Mouse (Mus musculus): ENCODE data around the gene Efs. TPM values are rescaled to one million over a fixed set of nuclear protein-coding genes. Genes with fewer than 3 reads are reported as not detected.
A peak's percentile ranks its signal among the peaks of the same experiment; 100 is the strongest.

Efs gene
- total and polyA plus RNA-seq, 2 experiments from 2014 or later: 8.5 to 41.4 TPM

- H3K4me2 ChIP-seq (ENCODE audit: low read depth, low read length, poor library complexity, severe bottlenecking): no peak overlapping the region
- ATAC-seq (ENCODE audit: low FRiP score) (no peak), DNase-seq (ENCODE audit: low spot score) (no peak)
- H3K9me3 ChIP-seq (ENCODE audit: low read length): no peaks in the 10 kb centered on the region
- H3K4me1 ChIP-seq (ENCODE audit: insufficient read depth, low read length): 0 out of 2 replicates have a peak, but pooled peaks cover 3% of the 10 kb centered on the region
- no peak overlapping the region for H3K27ac ChIP-seq (ENCODE audit: low read depth, low read length)
- peaks cover 43% of the 10 kb centered on the region for H3K36me3 ChIP-seq (ENCODE audit: insufficient read depth, low read length)
- no peak for TF ChIP-seq CTCF (IDR thresholded peaks at IDR 0.05)
- WGBS: 87% methylated on average over 7 of the region's 7 CpGs
- 0 out of 2 replicates have a peak overlapping the region, but pooled peaks have one; percentile 13 for H3K9ac ChIP-seq (replicated peaks; ENCODE audit: low read length, poor library complexity, severe bottlenecking)
- H3K27me3 ChIP-seq (ENCODE audit: insufficient read depth, low read length): no peaks in the 10 kb centered on the region
- H3K4me3 ChIP-seq (ENCODE audit: low read depth, low read length): no peak overlapping the region
Observed at GRCm38 (mm10) chr14:54908682-54909081, 17.2 kb downstream of the Efs start.

DNA sequence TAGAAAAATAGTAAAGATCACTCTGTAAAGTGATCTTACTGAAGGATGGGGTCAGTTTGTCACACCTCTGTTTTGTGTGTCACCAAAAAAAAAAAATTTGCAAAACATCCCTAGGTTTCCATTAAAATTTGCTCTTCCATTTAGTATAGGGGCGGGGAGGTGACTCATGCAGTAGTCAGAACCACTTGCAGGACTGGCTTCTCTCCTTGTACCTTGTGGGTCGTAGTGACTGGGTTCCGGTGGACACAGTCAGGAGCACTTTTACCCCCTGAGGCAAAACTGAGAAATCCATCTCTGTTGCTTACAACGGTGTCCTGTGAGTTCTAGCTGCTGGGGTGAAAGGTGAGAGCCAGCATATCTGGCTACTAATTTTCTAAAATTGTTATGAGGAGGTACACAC lies 22.3 kb downstream of the Efs start:
- no peaks in the 10 kb centered on the region for H3K27me3 ChIP-seq (ENCODE audit: insufficient read depth, low read length)
- no peak for ATAC-seq (ENCODE audit: low FRiP score)
- no peak overlapping the region for H3K4me3 ChIP-seq (ENCODE audit: low read depth, low read length)
- peaks cover 31% of the 10 kb centered on the region for H3K36me3 ChIP-seq (ENCODE audit: insufficient read depth, low read length)
- H3K4me1 ChIP-seq (ENCODE audit: insufficient read depth, low read length): no peaks in the 10 kb centered on the region
- TF ChIP-seq CTCF (IDR thresholded peaks at IDR 0.05): no peak
- H3K9ac ChIP-seq (replicated peaks; ENCODE audit: low read length, poor library complexity, severe bottlenecking): no peak overlapping the region
- WGBS: 94% methylated on average over 4 of the region's 4 CpGs
- H3K9me3 ChIP-seq (ENCODE audit: low read length): no peaks in the 10 kb centered on the region
- no peak overlapping the region for H3K4me2 ChIP-seq (ENCODE audit: low read depth, low read length, poor library complexity, severe bottlenecking)
- DNase-seq (ENCODE audit: low spot score): no peak
- H3K27ac ChIP-seq (ENCODE audit: low read depth, low read length): no peak overlapping the region

DNA sequence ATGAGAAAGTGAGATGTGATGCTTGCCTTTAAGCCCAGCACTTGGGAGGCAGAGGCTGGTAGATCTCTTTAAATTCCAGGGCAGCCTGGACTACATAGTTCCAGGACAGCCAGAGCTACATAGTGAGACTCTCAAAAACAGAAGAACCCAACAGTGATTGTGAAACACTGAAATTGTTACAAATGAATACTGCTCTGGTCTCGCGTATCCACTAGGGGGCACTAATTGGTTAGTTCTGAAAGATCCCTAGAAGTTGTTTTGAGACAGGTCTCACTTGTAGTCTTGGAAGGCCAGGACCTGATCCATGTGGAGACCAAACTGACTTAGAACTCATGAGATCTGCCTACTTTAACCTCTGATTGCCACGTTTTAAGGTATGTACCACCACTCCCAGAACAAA lies 25.5 kb downstream of the Efs start:
- Histone ChIP-seq H3K27ac (ENCODE audit: low read depth, low read length) (0 out of 2 replicates have a peak overlapping the region, but pooled peaks have one; percentile 0), H3K36me3 (ENCODE audit: insufficient read depth, low read length) (peaks cover 24% of the 10 kb centered on the region)
- WGBS: 1% methylated on average over 3 of the region's 3 CpGs

GRCm38 (mm10) chr14:54897445-54897844 lies 28.5 kb downstream of the Efs start:
- Histone ChIP-seq H3K4me2 (ENCODE audit: low read depth, low read length, poor library complexity, severe bottlenecking) (no peak overlapping the region), H3K9ac (replicated peaks; ENCODE audit: low read length, poor library complexity, severe bottlenecking) (no peak overlapping the region)
- WGBS: 64% methylated on average over 2 of the region's 2 CpGs

More for the DNA sequence above, 25.5 kb downstream of the Efs start:
- Histone ChIP-seq H3K27me3 (ENCODE audit: insufficient read depth, low read length) (no peaks in the 10 kb centered on the region), H3K9me3 (ENCODE audit: low read length) (no peaks in the 10 kb centered on the region), H3K4me1 (ENCODE audit: insufficient read depth, low read length) (no peaks in the 10 kb centered on the region), H3K4me2 (ENCODE audit: low read depth, low read length, poor library complexity, severe bottlenecking) (no peak overlapping the region), H3K4me3 (ENCODE audit: low read depth, low read length) (no peak overlapping the region), H3K9ac (replicated peaks; ENCODE audit: low read length, poor library complexity, severe bottlenecking) (no peak overlapping the region)
- TF ChIP-seq CTCF (IDR thresholded peaks at IDR 0.05): peak; percentile 88
- ATAC-seq (ENCODE audit: low FRiP score): peak; percentile 68
- DNase-seq (ENCODE audit: low spot score): peak; percentile 94

DNA sequence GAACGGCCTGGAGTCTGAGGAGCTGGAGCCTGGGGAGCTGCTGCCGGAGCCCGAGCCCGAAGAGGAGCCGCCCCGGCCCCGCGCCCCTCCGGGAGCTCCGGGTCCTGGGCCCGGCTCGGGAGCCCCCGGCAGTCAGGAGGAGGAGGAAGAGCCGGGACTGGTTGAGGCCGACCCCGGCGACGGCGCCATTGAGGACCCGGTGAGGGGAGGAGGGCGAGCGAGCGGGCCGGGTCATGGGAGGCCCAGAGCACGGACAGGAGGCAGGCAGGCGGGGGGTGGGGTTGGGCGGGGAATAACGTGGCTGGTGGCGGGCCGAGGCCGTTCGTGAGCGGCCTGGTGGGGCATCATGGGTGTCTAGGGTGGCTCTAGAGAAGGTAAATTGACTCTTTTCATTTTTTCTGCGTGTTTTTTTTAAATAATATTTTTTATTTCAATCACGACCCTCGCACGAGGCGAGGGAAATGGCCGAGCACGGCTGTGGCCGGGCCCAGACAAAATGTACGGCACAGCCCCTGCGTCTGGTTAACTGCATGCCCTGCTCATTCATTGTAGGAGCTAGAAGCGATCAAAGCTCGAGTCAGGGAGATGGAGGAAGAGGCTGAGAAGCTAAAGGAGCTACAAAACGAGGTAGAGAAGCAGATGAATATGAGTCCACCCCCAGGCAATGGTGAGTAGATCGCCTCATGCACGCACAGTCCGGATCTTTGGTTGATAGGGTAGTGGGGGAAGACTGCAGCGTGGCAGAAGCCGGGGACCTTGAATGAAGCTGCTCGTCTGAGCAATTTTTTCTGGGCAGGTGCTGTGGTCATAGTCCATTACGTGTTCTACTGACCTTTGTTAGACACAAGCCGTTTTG lies 31.4 kb downstream of the Efs start:
- Histone ChIP-seq H3K27me3 (ENCODE audit: insufficient read depth, low read length) (no peaks in the 10 kb centered on the region), H3K27ac (ENCODE audit: low read depth, low read length) (peak overlapping the region; percentile 97), H3K9me3 (ENCODE audit: low read length) (no peaks in the 10 kb centered on the region), H3K9ac (replicated peaks; ENCODE audit: low read length, poor library complexity, severe bottlenecking) (peak overlapping the region; percentile 98), H3K36me3 (ENCODE audit: insufficient read depth, low read length) (peaks cover 15% of the 10 kb centered on the region), H3K4me2 (ENCODE audit: low read depth, low read length, poor library complexity, severe bottlenecking) (peak overlapping the region; percentile 52), H3K4me1 (ENCODE audit: insufficient read depth, low read length) (no peaks in the 10 kb centered on the region), H3K4me3 (ENCODE audit: low read depth, low read length) (peak overlapping the region; percentile 73)
- under 1% methylated on average over 52 of the region's 54 CpGs for WGBS
- TF ChIP-seq CTCF (IDR thresholded peaks at IDR 0.05): no peak
- ATAC-seq (ENCODE audit: low FRiP score) (peak; percentile 52), DNase-seq (ENCODE audit: low spot score) (peak; percentile 48)

More at GRCm38 (mm10) chr14:54897445-54897844, 28.5 kb downstream of the Efs start:
- no peak for TF ChIP-seq CTCF (IDR thresholded peaks at IDR 0.05)
- H3K4me1 ChIP-seq (ENCODE audit: insufficient read depth, low read length): no peaks in the 10 kb centered on the region
- no peak for ATAC-seq (ENCODE audit: low FRiP score)
- no peak overlapping the region for H3K4me3 ChIP-seq (ENCODE audit: low read depth, low read length)
- peaks cover 15% of the 10 kb centered on the region for H3K36me3 ChIP-seq (ENCODE audit: insufficient read depth, low read length)
- no peaks in the 10 kb centered on the region for H3K9me3 ChIP-seq (ENCODE audit: low read length)
- H3K27ac ChIP-seq (ENCODE audit: low read depth, low read length): no peak overlapping the region
- no peak for DNase-seq (ENCODE audit: low spot score)
- H3K27me3 ChIP-seq (ENCODE audit: insufficient read depth, low read length): no peaks in the 10 kb centered on the region

- peak; percentile 100 for DNase-seq (ENCODE audit: low spot score)
- ATAC-seq (ENCODE audit: low FRiP score): peak; percentile 99
- no peaks in the 10 kb centered on the region for H3K4me1 ChIP-seq (ENCODE audit: insufficient read depth, low read length)
- peak overlapping the region; percentile 98 for H3K9ac ChIP-seq (replicated peaks; ENCODE audit: low read length, poor library complexity, severe bottlenecking)
- H3K36me3 ChIP-seq (ENCODE audit: insufficient read depth, low read length): peaks cover 15% of the 10 kb centered on the region
- H3K27me3 ChIP-seq (ENCODE audit: insufficient read depth, low read length): no peaks in the 10 kb centered on the region
- TF ChIP-seq CTCF (IDR thresholded peaks at IDR 0.05): 0 out of 2 replicates have a peak, but pooled peaks have one; percentile 2
- H3K4me2 ChIP-seq (ENCODE audit: low read depth, low read length, poor library complexity, severe bottlenecking): peak overlapping the region; percentile 52
- under 1% methylated on average over 36 of the region's 38 CpGs for WGBS
- H3K9me3 ChIP-seq (ENCODE audit: low read length): no peaks in the 10 kb centered on the region
- peak overlapping the region; percentile 97 for H3K27ac ChIP-seq (ENCODE audit: low read depth, low read length)
- H3K4me3 ChIP-seq (ENCODE audit: low read depth, low read length): peak overlapping the region; percentile 73
Observed at GRCm38 (mm10) chr14:54893651-54894181, 32.2 kb downstream of the Efs start.
